Mouse (Mus musculus): ENCODE measurements at regions not wholly inside any gene's neighbourhood (a gene's known extent, or its start where the extent isn't known, plus 50 kb on each side); places are given as distances from the start of the nearest gene placed in this dataset.

DNA sequence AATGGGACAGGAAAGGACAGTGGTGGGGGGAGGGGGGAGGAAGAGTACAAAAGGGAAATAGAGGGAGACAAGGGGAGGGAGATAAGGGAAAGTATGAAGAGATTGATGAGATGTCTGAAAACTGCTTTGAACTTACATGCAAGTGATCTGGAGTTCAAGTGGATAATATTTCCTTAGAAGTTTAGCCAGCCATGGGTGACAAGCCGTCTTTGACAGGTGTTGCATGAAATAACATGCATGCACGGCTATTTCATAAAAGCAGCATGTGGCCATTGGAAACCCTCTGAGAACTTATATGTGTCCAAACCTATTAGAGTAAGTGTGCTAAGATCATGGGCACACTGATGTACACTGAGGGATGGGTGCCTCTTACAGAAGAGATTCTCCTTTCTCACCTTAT is 465.3 kb upstream of the Impg1 start:
- TF ChIP-seq CTCF (IDR thresholded peaks at IDR 0.05) (no peak), EP300 (IDR thresholded peaks at IDR 0.05) (no peak)

All from lung, postnatal 0 days (tissue).